Mouse (Mus musculus): Measurements from ENCODE around the gene Zfp511. TPM values are rescaled to one million over a fixed set of nuclear protein-coding genes. Genes with fewer than 3 reads are reported as not detected.
A peak's percentile ranks its signal among the peaks of the same experiment; 100 is the strongest.

The Zfp511 gene
- 36.8 and 36.9 TPM in 2 replicates for polyA plus RNA-seq (2016; fragmentation: Nextera tagmentation; extraction: Ambion mirVana)

GRCm38 (mm10) chr7:140036281-140037170 lies at the start of gene Zfp511, which contains the start of gene Tubgcp2:
TSS of gene Zfp511 (plus strand) at chr7:140036391.
TSS of gene Tubgcp2 (minus strand) at chr7:140036669.
- peak; percentile 99 for DNase-seq (ENCODE audit: low spot score)
- H3K36me3 ChIP-seq = peaks cover 36% of the 10 kb centered on the region
- peak within 1 kb of the TSS; percentile 89 for H3K4me3 ChIP-seq
- H3K27ac ChIP-seq = peak within 1 kb of the TSS; percentile 97
- H3K9me3 ChIP-seq = no peaks in the 10 kb centered on the region
- WGBS = 1% methylated on average over 69 of the region's 69 CpGs
- H3K4me1 ChIP-seq = peaks cover 15% of the 10 kb centered on the region
- H3K27me3 ChIP-seq (ENCODE audit: insufficient read depth, poor library complexity, severe bottlenecking) = no peaks in the 10 kb centered on the region

DNA sequence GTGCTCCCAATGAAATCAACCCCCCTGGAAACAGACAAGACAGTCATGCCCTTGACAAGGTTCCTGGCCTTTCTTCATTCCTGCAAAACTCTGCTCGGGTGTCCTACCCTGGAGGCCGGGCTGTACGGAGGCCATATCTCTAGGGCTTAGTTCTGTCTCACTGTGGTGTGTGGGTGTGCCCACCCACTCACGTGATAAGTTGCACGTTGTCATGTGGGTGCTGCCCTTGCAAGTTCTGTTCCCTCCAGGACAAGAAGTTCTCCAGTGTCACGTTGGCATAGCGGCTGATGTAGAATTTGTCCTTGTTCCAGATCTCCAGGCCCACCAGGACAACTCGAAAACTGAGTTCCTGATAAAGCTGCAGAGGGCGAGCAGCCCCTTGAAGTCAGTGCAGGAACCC lies 47.9 kb upstream of the Zfp511 start:
- DNase-seq (ENCODE audit: low spot score) = no peak
- Histone ChIP-seq H3K27ac (no peak overlapping the region), H3K36me3 (no peaks in the 10 kb centered on the region), H3K4me3 (no peak overlapping the region), H3K9me3 (no peaks in the 10 kb centered on the region), H3K27me3 (ENCODE audit: insufficient read depth, poor library complexity, severe bottlenecking) (peaks cover 97% of the 10 kb centered on the region), H3K4me1 (no peaks in the 10 kb centered on the region)
- 81% methylated on average over 9 of the region's 9 CpGs for WGBS

DNA sequence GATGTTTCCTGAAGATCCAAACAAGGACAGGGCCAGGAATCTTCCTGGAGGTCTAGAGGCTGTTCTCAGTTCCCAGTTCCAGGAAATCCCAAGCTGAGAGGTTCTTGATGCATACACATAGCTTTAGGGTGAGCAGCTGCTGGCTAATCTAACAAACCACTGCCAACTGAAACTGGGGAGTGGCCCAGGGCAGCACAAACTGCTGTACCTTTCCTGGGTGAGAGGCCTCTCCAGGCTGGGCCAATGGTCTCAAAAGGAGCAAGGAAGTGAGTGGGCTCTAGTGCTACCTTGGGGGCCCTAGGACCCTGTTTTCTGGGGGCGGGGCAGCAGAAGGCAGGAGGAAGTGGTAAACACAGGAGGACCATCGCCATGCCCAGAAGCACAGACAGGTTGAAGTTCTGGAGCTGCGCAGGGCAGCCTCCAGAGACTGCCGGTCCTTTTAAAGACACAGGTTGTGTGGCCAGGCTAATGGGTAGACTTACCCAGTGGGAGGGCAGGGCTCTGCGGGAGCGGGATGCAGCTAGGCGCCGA lies 45.3 kb upstream of the Zfp511 start:
- no peak for DNase-seq (ENCODE audit: low spot score)
- H3K27me3 ChIP-seq (ENCODE audit: insufficient read depth, poor library complexity, severe bottlenecking) = peaks cover 83% of the 10 kb centered on the region
- no peaks in the 10 kb centered on the region for H3K4me1 ChIP-seq
- H3K36me3 ChIP-seq = peaks cover 10% of the 10 kb centered on the region
- H3K27ac ChIP-seq = no peak overlapping the region
- 77% methylated on average over 8 of the region's 8 CpGs for WGBS
- H3K4me3 ChIP-seq = no peak overlapping the region
- H3K9me3 ChIP-seq = no peaks in the 10 kb centered on the region

- Histone ChIP-seq H3K36me3 (peaks cover 24% of the 10 kb centered on the region), H3K4me1 (no peaks in the 10 kb centered on the region), H3K4me3 (no peak within 1 kb of the TSS), H3K27ac (no peak within 1 kb of the TSS), H3K27me3 (ENCODE audit: insufficient read depth, poor library complexity, severe bottlenecking) (peaks cover 69% of the 10 kb centered on the region), H3K9me3 (no peaks in the 10 kb centered on the region)
- no peak for DNase-seq (ENCODE audit: low spot score)
- 22% methylated on average over 7 of the region's 7 CpGs for WGBS
Observed at GRCm38 (mm10) chr7:139992406-139992805, 43.8 kb upstream of the Zfp511 start, which contains the start of gene Adam8. TSS of gene Adam8 (minus strand) at chr7:139992562.

DNA sequence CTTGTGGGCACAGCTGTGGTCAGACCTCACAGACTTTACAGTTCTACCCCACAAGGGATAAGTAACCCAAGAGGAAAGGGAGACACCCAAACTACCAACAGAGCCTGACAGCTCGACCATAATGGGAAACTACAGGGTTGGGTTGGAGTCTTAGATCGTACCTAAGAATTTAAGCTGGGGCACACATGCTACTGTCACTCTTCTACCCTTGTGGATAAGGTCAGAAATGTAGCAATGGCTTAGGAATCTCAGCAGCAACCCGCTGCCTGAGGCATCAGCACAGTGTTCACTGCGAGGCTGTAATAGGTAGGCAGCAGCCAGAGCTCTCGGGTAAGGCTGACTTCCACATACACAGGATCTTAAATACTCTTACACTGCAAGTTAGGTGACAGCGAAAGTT lies 42.7 kb upstream of the Zfp511 start:
- DNase-seq (ENCODE audit: low spot score) = no peak
- Histone ChIP-seq H3K36me3 (peaks cover 36% of the 10 kb centered on the region), H3K27me3 (ENCODE audit: insufficient read depth, poor library complexity, severe bottlenecking) (peaks cover 57% of the 10 kb centered on the region), H3K27ac (no peak overlapping the region), H3K4me1 (no peaks in the 10 kb centered on the region), H3K9me3 (no peaks in the 10 kb centered on the region), H3K4me3 (no peak overlapping the region)
- 85% methylated on average over 6 of the region's 6 CpGs for WGBS

- no peak for DNase-seq (ENCODE audit: low spot score)
- Histone ChIP-seq H3K4me3 (no peak overlapping the region), H3K27me3 (ENCODE audit: insufficient read depth, poor library complexity, severe bottlenecking) (peaks cover 51% of the 10 kb centered on the region), H3K4me1 (no peaks in the 10 kb centered on the region), H3K27ac (no peak overlapping the region), H3K9me3 (no peaks in the 10 kb centered on the region), H3K36me3 (peaks cover 42% of the 10 kb centered on the region)
- 78% methylated on average over 4 of the region's 4 CpGs for WGBS
Observed at GRCm38 (mm10) chr7:139994202-139994601, 42.0 kb upstream of the Zfp511 start.

DNA sequence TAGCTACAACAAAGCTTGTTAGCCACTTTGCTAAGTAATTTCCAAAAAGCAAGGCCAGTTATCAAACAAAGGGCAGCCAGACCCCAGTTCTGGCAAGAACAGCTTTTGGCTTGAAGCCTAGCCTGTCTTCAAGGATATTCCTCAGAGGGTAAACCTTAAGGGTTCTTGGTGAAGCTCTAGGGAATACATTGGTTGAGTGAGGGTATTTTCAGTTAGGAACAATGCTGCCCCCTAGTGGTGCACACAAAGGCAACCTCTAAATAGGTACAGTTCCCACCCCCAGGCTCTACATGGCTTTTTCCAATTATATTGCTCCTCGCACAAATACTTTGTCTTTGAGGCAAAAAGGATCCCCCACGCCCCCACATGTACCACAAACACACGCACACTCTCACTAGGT lies 41.5 kb upstream of the Zfp511 start:
- H3K9me3 ChIP-seq = no peaks in the 10 kb centered on the region
- 32% methylated on average over 3 of the region's 3 CpGs for WGBS
- H3K36me3 ChIP-seq = peaks cover 46% of the 10 kb centered on the region
- no peak overlapping the region for H3K4me3 ChIP-seq
- no peak overlapping the region for H3K27ac ChIP-seq
- no peak for DNase-seq (ENCODE audit: low spot score)
- no peaks in the 10 kb centered on the region for H3K4me1 ChIP-seq
- H3K27me3 ChIP-seq (ENCODE audit: insufficient read depth, poor library complexity, severe bottlenecking) = peaks cover 46% of the 10 kb centered on the region

DNA sequence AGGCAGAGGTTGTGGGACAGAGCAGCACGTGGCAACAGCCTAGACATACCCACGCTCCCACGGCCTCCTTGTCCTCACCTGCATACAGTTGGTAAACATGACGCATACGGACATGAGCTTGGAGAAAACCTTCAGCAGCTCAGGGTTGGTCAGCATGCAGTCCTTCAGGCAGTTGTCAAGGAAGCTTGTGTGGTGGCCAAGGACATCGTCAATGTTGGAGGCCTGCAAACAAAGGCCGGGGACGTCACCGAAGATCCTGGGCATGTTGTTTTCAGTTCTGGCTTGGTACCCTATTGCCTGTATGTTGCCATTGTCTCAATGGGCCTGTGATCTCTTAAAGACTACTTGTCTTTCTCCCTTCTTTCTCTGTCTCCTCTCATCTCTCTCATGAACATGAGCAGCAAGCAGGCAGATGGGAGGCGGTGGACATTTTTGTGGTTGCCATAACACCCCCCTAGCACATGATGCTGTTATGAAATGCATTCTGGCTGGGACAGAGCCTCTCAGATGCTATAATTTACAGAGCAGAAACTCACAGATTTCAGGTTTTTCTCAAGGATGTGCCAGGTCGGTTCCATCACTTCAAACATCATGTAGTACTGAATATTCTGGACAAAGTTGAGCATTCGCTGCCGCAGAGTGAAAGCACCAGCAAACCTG lies 37.4 kb upstream of the Zfp511 start:
- 96% methylated on average over 13 of the region's 13 CpGs for WGBS
- no peak for DNase-seq (ENCODE audit: low spot score)
- Histone ChIP-seq H3K27me3 (ENCODE audit: insufficient read depth, poor library complexity, severe bottlenecking) (peaks cover 8% of the 10 kb centered on the region; the same call in 1 of the 2 replicates), H3K4me1 (no peaks in the 10 kb centered on the region), H3K9me3 (no peaks in the 10 kb centered on the region), H3K4me3 (no peak overlapping the region), H3K27ac (no peak overlapping the region), H3K36me3 (peaks cover 82% of the 10 kb centered on the region)

- no peaks in the 10 kb centered on the region for H3K4me1 ChIP-seq
- H3K27ac ChIP-seq = no peak overlapping the region
- no peaks in the 10 kb centered on the region; the same call in 1 of the 2 replicates for H3K27me3 ChIP-seq (ENCODE audit: insufficient read depth, poor library complexity, severe bottlenecking)
- no peaks in the 10 kb centered on the region for H3K9me3 ChIP-seq
- 83% methylated on average over 12 of the region's 12 CpGs for WGBS
- H3K4me3 ChIP-seq = no peak overlapping the region
- DNase-seq (ENCODE audit: low spot score) = no peak
- peaks cover 94% of the 10 kb centered on the region for H3K36me3 ChIP-seq
Observed at GRCm38 (mm10) chr7:140001086-140001740, 35.0 kb upstream of the Zfp511 start.

- DNase-seq (ENCODE audit: low spot score) = no peak
- WGBS = 89% methylated on average over 8 of the region's 8 CpGs
- no peaks in the 10 kb centered on the region for H3K4me1 ChIP-seq
- no peaks in the 10 kb centered on the region for H3K9me3 ChIP-seq
- H3K27me3 ChIP-seq (ENCODE audit: insufficient read depth, poor library complexity, severe bottlenecking) = no peaks in the 10 kb centered on the region
- no peak overlapping the region for H3K27ac ChIP-seq
- H3K36me3 ChIP-seq = peaks cover 79% of the 10 kb centered on the region
- no peak overlapping the region for H3K4me3 ChIP-seq
Observed at GRCm38 (mm10) chr7:140004666-140005065, 31.5 kb upstream of the Zfp511 start.

- peaks cover 73% of the 10 kb centered on the region for H3K36me3 ChIP-seq
- WGBS = 88% methylated on average over 9 of the region's 9 CpGs
Observed at GRCm38 (mm10) chr7:140006861-140007611, 29.2 kb upstream of the Zfp511 start.

GRCm38 (mm10) chr7:140007781-140008180 lies 28.4 kb upstream of the Zfp511 start:
- WGBS = 93% methylated on average over 9 of the region's 9 CpGs
- H3K4me3 ChIP-seq = no peak overlapping the region
- no peak for DNase-seq (ENCODE audit: low spot score)

More at GRCm38 (mm10) chr7:140006861-140007611, 29.2 kb upstream of the Zfp511 start:
- no peak for DNase-seq (ENCODE audit: low spot score)
- Histone ChIP-seq H3K27me3 (ENCODE audit: insufficient read depth, poor library complexity, severe bottlenecking) (no peaks in the 10 kb centered on the region), H3K4me1 (no peaks in the 10 kb centered on the region), H3K9me3 (no peaks in the 10 kb centered on the region), H3K27ac (no peak overlapping the region), H3K4me3 (no peak overlapping the region)

More at GRCm38 (mm10) chr7:140007781-140008180, 28.4 kb upstream of the Zfp511 start:
- H3K27ac ChIP-seq = no peak overlapping the region
- no peaks in the 10 kb centered on the region for H3K4me1 ChIP-seq
- H3K27me3 ChIP-seq (ENCODE audit: insufficient read depth, poor library complexity, severe bottlenecking) = no peaks in the 10 kb centered on the region
- peaks cover 67% of the 10 kb centered on the region for H3K36me3 ChIP-seq
- H3K9me3 ChIP-seq = no peaks in the 10 kb centered on the region
